Mouse (Mus musculus) macrophage (primary cell): Measurements from ENCODE around the gene Tenm4. TPM values are rescaled to one million over a fixed set of nuclear protein-coding genes. Genes with fewer than 3 reads are reported as not detected.

Experiments used
- H3K27ac ChIP-seq: fragments of 350-480 bp; formaldehyde crosslinking; 2 replicates; pipeline ENCODE4 v1.9.0; 2021
- H3K36me3 ChIP-seq: fragments of 350-480 bp; formaldehyde crosslinking; 2 replicates; pipeline ENCODE4 v1.9.0; 2021; ENCODE audit errors: inconsistent target
- H3K4me3 ChIP-seq: fragments of 350-480 bp; formaldehyde crosslinking; 2 replicates; pipeline ENCODE4 v1.9.0; 2021; ENCODE audit errors: inconsistent target
- H3K79me2 ChIP-seq: fragments of 350-480 bp; formaldehyde crosslinking; 2 replicates; pipeline ENCODE4 v1.9.0; 2021; ENCODE audit errors: inconsistent target
- WGBS: methylation state at CpG from one replicate; pipeline ENCODE4 v1.1.7; 2026; ENCODE audit warnings: inconsistent platforms; ENCODE audit not compliant: missing documents; 5-methylcytosine and 5-hydroxymethylcytosine counted together
- polyA plus RNA-seq: library from polyadenylated mRNA; stranded (reverse); fragments of 250-400 nt; gene quantifications from 3 replicates; pipeline ENCODE4 v1.2.4, GENCODE M21; 2018; ENCODE audit warnings: inconsistent platforms

Gene Tenm4
- polyA plus RNA-seq, 1 experiment from 2014 or later, result 1.3 TPM

DNA sequence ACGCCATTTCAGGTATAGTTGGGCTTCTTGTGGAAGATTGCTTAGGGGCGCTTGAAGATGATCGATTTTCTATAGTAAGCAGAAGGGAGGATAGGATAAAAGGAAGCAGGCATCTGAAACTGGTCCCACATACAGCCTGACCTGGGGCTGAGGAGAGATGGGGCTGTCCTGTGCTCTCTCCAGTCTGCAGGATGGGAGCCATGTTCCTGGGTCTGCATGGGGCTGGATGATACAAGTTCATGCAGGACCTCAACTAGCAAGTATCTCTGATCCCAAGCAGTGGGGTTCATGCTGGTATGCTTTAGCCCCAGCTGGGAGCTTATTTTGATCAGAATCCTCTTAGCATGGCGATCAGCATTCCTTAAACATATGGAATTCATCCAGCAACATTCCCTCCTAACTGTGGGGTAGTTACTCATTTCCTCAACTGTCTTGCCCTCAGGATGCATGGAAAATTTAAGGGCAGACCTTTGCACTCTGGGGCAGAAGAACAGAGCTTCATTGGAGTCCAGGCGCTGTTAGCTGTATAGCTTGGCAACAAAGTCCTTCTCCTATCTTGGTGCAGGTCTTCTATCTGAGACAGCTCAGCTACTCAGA lies 361.9 kb downstream of the Tenm4 start:
- Histone ChIP-seq H3K4me3 (no peak overlapping the region), H3K79me2 (no peaks in the 10 kb centered on the region), H3K27ac (no peak overlapping the region), H3K36me3 (no peaks in the 10 kb centered on the region)
- 93% methylated on average over 5 of the region's 5 CpGs for WGBS

DNA sequence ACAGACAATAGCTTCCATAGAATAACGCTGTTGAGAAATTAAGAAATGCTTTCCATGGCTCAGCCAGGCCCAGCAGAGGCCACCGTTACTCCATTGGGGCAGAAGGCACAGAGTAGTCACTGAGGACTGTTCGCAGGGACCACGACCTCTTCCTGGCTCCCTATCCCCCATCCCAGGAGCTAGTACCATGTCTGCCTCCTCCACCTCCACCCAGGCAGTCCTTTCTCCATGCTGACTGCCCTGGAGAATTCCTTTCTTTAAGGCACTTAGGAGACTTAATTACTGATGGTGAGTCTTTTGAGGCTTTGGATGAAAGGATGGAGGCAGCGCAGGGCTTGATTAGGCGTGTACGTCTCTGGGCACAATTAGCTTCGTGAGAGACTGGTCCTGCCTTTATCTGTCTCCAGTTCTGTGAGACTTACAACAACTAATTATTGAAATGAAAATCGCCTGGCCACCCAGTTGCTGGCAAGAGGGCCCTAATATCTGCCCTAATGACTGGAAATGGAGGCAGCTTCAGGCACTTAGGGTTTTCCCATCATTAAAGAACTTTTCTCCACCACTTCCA lies 365.4 kb downstream of the Tenm4 start:
- H3K36me3 ChIP-seq, result no peaks in the 10 kb centered on the region
- H3K4me3 ChIP-seq, result no peak overlapping the region
- no peaks in the 10 kb centered on the region for H3K79me2 ChIP-seq
- H3K27ac ChIP-seq, result no peak overlapping the region
- WGBS, result 93% methylated on average over 9 of the region's 9 CpGs

DNA sequence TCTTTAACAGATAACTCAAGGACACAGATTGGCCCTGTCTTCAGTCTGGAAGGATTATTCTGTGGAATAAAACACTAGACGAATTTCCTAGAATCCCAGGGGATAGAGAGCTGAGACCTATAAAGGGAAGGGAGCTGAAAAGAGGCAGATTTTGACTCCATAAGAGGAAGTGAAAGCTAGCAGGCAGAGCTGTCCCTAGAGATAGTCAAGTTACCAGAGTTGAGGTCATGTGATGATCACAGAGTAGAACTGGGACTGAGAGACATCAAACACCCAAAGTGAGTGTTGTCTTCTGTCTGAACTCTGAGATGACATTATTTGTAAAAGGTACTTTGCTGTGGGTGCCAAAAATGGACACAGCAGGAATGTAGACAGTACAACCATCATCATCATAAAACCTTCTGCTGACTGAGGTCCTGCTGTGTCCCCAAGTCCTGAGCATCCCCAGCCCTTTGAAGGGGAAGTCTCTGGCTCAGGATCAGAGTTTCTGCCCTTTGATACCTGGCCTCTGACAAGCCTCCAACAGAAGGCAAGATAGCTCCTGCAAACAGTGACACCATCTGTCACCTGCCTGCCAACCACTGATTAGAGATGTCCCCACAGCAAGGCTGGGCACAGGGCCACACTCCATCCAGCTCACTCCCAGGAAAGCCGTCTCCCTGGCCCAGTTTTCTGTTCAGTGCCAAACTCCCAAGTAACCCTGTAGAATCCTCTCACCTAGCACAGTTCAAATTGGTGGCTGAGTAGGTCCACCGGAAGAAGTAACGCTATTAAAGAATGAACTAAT lies 368.4 kb downstream of the Tenm4 start:
- WGBS, result 82% methylated on average over 4 of the region's 4 CpGs
- Histone ChIP-seq H3K36me3 (no peaks in the 10 kb centered on the region), H3K4me3 (no peak overlapping the region), H3K27ac (no peak overlapping the region), H3K79me2 (no peaks in the 10 kb centered on the region)

DNA sequence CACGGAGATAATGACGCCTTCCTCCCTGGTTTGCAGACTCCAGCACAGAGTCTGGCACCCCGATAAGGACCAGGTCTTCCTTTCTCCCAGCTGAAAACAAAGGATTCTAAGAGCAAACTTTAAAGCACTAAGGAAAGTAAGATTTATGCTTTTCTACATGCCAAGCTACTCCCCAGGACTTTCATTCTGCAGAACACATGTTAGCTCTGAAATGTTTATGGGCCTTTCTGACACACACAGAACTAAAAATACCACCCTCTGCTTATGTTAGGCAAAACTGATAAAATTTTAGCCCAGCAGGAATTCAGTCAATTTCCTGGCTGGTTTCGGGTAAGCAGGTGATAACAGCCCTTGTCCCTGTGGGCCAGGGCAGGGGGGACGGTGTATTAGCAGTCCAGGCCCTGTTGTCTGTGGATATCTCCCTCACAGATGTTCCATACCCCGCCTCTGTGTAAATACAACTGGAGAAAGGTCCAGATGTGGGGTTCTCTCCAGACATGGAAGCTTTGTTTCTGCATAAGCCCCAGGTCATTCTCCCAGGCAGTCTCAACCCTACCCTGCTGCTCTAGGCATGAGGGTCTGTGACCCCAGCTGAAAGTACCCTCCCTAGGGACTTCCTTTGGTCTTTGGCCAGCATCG lies 369.5 kb downstream of the Tenm4 start:
- H3K79me2 ChIP-seq, result no peaks in the 10 kb centered on the region
- no peak overlapping the region for H3K27ac ChIP-seq
- no peak overlapping the region for H3K4me3 ChIP-seq
- 69% methylated on average over 7 of the region's 7 CpGs for WGBS
- no peaks in the 10 kb centered on the region for H3K36me3 ChIP-seq

DNA sequence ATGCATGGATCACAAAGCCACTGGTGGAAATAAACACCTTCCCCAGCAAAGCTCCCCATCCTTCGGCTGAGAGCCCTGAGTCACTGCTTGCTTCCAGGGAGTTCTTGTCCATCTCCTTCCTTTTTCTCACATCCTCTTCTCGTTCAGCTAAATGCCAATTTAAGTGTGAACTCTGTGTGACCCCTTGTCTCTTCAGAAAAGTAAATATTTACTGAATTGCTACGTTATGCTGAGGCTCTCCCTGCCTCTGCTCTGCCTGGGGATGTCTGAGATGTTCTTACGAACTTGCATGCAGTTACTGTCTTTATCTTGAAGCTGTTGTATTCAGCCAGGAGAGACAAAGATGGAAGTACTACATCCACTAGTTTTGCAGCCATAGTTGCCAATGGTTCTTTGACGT lies 374.9 kb downstream of the Tenm4 start:
- Histone ChIP-seq H3K27ac (no peak overlapping the region), H3K4me3 (no peak overlapping the region), H3K36me3 (no peaks in the 10 kb centered on the region), H3K79me2 (no peaks in the 10 kb centered on the region)
- WGBS, result 59% methylated on average over 5 of the region's 5 CpGs

DNA sequence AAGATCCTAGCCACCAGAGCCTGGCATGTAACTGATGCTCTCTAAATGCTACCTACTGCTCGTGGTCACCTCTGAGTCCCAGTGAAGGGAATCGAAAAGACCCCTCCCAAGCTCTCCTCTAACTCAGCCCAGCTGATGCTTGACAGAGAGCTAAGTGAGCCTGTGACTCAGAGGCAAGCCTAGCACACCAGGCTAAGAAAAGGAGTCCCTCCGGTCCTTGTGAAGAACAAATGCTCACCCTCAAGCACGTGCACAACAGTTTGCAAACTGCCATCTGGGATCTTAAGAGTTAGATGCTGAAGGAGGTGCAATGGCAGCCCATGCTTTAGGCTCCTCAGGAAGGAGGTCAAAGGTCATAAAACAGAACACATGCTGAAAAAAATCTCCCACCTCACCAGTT lies 380.8 kb downstream of the Tenm4 start:
- H3K79me2 ChIP-seq, result no peaks in the 10 kb centered on the region
- WGBS, result 83% methylated on average over 4 of the region's 4 CpGs
- H3K27ac ChIP-seq, result no peak overlapping the region
- H3K36me3 ChIP-seq, result no peaks in the 10 kb centered on the region
- H3K4me3 ChIP-seq, result no peak overlapping the region

DNA sequence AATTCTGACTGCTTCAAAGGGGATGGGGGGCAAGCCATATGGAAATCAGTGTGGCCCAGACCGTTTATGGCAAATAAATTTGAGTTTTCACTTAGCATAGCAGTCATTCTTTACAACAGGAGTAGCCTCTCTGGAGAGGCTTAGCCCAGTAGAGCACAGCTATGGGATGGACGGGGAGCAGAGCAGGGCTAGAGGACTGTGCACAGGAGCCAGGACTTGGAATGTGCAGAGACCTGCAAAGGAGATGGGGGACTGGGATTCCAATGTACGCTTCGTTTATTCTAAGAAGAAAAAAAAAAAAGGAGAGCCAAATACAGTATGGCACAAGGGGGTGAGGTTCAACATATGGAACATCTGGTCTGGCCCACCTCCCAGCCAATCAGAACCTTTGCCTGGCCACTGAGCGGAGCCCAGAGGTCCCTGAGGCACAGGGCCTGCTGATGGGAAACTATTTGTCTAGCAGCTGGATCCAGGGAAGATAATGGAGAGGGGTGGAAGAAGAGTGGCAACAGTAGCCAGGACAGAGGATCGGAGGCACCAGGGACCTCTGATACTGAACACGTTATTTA lies 381.3 kb downstream of the Tenm4 start:
- no peaks in the 10 kb centered on the region for H3K79me2 ChIP-seq
- 91% methylated on average over 7 of the region's 7 CpGs for WGBS

DNA sequence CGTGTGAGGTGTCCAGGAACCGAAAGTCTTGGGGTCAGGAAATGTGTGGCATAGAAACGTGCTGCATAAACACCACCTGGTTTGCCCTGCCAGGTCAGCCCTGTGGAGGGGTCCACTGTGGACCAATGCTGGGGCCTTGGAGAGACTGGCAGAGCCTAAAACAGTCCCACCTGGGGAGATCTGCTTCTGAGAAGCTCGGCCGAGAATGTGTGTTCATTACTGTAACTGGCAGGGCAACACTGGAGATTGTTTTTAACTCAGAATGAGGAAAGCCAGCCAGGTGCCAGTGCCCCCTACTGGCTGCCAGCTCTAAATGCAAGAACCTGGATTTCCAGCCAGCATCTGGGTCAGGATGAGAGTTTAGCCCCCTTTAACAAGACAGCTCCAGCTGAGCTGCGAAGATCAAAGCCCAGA lies 383.2 kb downstream of the Tenm4 start:
- Histone ChIP-seq H3K4me3 (no peak overlapping the region), H3K27ac (no peak overlapping the region), H3K36me3 (no peaks in the 10 kb centered on the region), H3K79me2 (no peaks in the 10 kb centered on the region)
- WGBS, result 17% methylated on average over 6 of the region's 6 CpGs

More for the DNA sequence above, 381.3 kb downstream of the Tenm4 start:
- no peak overlapping the region for H3K4me3 ChIP-seq
- no peak overlapping the region for H3K27ac ChIP-seq
- no peaks in the 10 kb centered on the region for H3K36me3 ChIP-seq

DNA sequence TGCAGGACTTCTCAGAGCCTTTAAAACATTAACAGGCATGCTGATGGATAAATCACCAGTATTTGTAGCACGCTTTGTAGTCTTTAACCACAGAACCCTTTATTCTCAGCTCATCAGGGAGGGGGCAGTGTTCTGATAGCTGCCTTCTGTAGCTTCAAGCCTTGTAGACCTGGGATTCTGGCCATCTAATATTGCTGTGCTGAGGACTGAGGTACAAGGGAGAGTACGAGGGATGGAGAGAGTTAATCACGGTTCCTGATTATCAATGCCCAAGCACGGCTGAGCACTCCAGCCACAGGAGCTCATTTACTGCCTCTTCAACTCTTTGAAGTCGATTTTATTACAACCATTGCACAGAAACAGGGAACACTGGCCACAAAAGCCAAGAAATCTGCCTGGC lies 384.2 kb downstream of the Tenm4 start:
- H3K79me2 ChIP-seq, result no peaks in the 10 kb centered on the region
- H3K4me3 ChIP-seq, result no peak overlapping the region
- H3K27ac ChIP-seq, result no peak overlapping the region
- WGBS, result 80% methylated on average over 5 of the region's 5 CpGs
- no peaks in the 10 kb centered on the region for H3K36me3 ChIP-seq

DNA sequence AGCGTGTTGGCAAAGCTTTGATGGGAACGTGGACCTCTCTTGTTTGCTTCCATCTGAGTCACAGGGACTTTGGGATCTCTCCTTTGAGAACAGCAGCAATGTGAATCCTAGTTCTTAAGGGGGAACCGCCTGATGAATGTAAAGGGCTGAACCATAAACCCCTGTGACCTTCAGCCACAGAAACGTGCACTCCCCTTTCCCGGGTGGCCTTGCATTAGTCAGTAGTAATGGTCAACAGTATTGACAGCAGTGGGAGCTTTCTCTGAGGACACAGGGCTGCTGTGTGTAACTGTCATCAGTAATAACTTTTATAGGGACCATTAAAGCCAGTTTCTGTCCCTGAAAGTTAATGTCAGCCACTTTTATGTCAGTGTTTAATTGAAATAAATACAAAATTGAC lies 385.7 kb downstream of the Tenm4 start:
- no peak overlapping the region for H3K4me3 ChIP-seq
- no peaks in the 10 kb centered on the region for H3K36me3 ChIP-seq
- H3K27ac ChIP-seq, result no peak overlapping the region
- H3K79me2 ChIP-seq, result no peaks in the 10 kb centered on the region
- WGBS, result 95% methylated on average over 5 of the region's 5 CpGs

DNA sequence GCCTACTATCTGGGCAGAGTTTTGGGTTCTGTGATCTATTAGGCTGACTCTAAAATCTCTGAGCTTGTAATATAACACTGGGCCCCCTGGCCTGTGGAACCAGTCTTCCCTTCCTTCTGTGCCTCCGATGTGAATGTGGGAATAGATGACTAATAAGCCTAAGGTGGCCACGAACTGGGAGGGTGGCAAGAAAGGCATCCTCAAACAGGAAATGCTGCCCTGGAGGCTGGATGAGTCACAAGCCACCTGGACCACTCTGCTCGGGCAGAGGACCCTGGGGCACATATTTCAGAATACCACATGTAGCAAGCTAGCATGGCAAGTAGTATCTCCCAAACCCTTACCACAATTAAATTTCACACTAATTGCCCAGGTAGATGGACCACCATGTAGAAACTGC lies 391.8 kb downstream of the Tenm4 start:
- H3K4me3 ChIP-seq, result no peak overlapping the region
- no peaks in the 10 kb centered on the region for H3K79me2 ChIP-seq
- H3K27ac ChIP-seq, result no peak overlapping the region
- WGBS, result 48% methylated on average over 3 of the region's 3 CpGs
- H3K36me3 ChIP-seq, result no peaks in the 10 kb centered on the region

DNA sequence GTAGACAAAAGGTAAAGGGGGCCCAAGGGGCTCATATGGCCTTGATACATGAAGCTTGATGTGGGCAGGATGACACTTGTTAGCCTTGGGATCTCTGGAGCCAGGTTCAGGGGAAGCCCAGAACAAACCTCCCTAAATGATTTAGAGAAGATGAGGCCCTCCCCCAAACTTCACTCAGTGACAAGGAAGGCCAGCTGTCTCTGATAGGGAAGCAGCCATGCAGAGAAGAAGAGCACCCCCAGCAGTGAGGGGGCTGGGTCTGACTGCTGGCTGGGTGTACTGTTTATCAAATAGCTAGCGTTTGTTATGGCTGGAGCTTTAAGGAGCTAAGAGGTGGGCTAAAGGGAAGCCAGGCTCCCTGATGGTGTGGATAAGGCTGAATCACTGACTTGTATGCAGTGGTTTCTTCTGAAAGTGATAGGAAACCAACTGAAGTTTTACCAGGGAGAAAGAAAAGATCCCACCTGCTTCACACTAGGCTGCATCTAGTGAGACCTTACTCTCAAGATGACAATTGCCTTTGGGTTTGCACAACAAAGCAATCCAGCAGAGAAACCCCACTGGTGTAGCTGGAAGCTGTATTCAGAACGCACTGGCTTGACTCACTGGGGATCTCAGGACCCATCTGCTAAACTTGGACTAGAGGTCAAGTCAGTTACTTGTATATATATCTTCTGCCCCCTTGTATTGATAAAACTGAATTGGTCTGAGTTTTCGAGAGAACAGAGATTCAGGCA lies 392.5 kb downstream of the Tenm4 start:
- H3K27ac ChIP-seq, result no peak overlapping the region
- no peaks in the 10 kb centered on the region for H3K36me3 ChIP-seq
- no peak overlapping the region for H3K4me3 ChIP-seq
- H3K79me2 ChIP-seq, result no peaks in the 10 kb centered on the region
- 83% methylated on average over 3 of the region's 3 CpGs for WGBS

DNA sequence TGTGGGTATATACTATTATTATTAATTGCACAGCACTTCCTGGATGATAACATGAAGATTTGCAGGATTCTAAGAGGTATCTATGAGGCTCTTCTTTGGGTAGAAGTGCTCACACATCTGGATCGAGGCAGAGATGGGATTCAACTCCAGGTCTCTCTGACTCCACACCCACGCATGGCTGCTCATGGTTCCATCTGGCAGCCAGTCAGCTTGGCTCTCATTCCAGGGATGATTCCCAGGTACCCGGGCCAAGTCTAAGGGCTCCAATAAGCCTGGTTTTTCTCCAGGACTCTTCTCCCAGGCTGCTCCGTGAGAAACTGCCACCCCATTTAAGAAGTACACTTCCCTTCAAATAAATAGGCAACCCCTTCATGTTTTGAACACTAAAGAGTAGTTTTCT lies 394.8 kb downstream of the Tenm4 start:
- 69% methylated on average over 4 of the region's 4 CpGs for WGBS

DNA sequence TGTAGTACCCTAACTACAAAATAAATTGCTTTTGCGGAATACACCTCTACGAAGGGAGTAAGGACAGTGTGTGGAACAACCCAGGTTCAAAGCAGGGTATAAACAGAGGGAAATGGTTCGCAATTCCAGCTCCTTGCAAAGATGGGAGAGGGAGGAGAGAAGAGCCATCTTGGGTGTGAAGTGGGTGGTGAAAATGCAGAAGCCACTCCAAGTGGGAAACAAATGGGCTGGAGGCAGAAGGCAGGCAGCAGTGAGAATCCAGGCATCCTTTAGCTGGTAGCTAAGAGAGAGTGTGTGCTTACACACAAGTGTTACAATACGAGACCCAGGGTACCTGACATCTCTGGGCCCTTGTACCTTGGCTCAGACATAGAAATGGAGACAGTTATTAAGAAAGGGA lies 395.2 kb downstream of the Tenm4 start:
- no peaks in the 10 kb centered on the region for H3K36me3 ChIP-seq
- H3K4me3 ChIP-seq, result no peak overlapping the region
- WGBS, result 82% methylated on average over 4 of the region's 4 CpGs
- no peaks in the 10 kb centered on the region for H3K79me2 ChIP-seq
- no peak overlapping the region for H3K27ac ChIP-seq

More for the DNA sequence above, 394.8 kb downstream of the Tenm4 start:
- H3K36me3 ChIP-seq, result no peaks in the 10 kb centered on the region
- H3K79me2 ChIP-seq, result no peaks in the 10 kb centered on the region
- no peak overlapping the region for H3K4me3 ChIP-seq
- H3K27ac ChIP-seq, result no peak overlapping the region
